Mouse (Mus musculus) embryonic stem cell, embryonic (primary cell): ENCODE data around the gene Ush2a.

Experiments used
- CTCF ChIA-PET, 4 experiments: fragments of 300-600 bp in 2 of 4; fragments of 350-600 bp in 2 of 4; sonication (Branson Sonifier 250); formaldehyde crosslinking; loops; one replicate each; lab custom pipeline; 2022; ENCODE audit warnings: inconsistent platforms in 2 of 4; lab: Charles Lee
- POLR2A ChIA-PET, 4 experiments: fragments of 300-600 bp in 2 of 4; fragments of 350-600 bp in 2 of 4; sonication (Branson Sonifier 250); formaldehyde crosslinking; loops; one replicate each; lab custom pipeline; 2022; ENCODE audit warnings: antibody characterized with exemption in 4 of 4, inconsistent platforms in 1 of 4; lab: Charles Lee

Ush2a gene

DNA sequence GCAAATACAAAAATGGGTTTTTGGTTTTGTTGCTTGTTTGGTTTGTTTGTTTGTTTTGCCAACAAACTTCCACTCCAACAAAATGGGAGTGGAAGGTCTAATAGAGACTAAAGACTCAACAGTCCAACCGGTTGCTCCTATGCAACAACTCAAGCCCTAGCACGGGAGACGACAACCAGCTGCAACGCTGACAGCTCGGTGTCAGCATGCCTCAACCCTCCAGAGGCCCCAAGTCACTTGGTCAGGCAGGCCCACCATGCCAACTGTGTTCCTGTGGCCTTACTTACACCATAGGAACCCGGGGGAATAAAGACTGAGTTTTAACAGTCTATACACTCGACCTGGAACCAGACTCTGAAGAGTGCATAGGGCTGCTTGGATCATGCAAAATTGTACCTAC is 745.0 kb downstream of the Ush2a start:
- POLR2A ChIA-PET, result interaction anchor here (0.6 to 3.4 kb wide), 17 partner anchors 8 to 780 kb away, joined by 3 to 31 read pairs (median 4); no protein-coding TSS in a partner anchor
- CTCF ChIA-PET, result interaction anchor here in 2 of 4 experiments (0.5 to 1.4 kb wide), 3 partner anchors 10 to 92 kb away, joined by 3 to 4 read pairs (median 4); no protein-coding TSS in a partner anchor

DNA sequence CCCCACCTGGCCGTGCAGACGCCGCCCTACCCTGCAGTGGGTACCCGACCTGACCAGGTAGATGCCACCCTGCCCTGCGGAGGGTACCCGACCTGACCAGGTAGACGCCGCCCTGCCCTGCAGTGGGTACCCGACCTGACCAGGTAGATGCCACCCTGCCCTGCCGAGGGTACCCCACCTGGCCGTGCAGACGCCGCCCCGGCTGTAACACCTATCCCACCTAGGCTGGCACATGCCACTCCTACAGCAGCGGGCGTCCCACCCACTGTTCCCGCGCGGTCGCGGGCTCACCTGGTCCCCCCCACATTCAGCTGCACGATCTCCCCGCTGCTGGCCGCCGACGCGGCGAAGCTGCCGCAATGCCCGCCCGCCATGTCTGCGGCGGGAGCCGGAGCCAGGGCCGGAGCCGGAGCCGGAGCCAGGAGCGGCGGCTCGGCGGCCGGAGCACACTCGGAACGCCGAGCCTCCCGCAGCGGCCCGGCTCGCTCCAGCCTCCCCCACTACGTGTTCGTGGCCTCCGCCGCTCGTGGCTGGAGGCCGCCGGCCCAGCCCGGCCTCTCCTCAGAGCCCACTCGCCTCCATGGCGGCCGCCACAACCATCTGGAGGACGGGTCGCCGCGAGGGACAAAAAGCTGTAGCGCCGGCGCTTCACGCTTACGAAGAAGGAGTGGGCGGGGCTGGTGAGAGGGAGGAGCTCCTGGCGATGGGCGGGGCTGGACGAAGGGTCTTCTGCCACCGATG is 745.6 kb downstream of the Ush2a start, which contains the start of gene Kctd3:
Kctd3 (minus strand) TSS at position 603 of the 741 bp plus-strand sequence.
- CTCF ChIA-PET, result interaction anchor here in 3 of 4 experiments (0.7 to 1.4 kb wide), 6 partner anchors 9 to 20 kb away, joined by 3 to 6 read pairs (median 4); no protein-coding TSS in a partner anchor
- POLR2A ChIA-PET, result interaction anchor here (0.6 to 3.4 kb wide), 43 partner anchors 9 to 779 kb away, joined by 3 to 31 read pairs (median 4); no protein-coding TSS in a partner anchor

DNA sequence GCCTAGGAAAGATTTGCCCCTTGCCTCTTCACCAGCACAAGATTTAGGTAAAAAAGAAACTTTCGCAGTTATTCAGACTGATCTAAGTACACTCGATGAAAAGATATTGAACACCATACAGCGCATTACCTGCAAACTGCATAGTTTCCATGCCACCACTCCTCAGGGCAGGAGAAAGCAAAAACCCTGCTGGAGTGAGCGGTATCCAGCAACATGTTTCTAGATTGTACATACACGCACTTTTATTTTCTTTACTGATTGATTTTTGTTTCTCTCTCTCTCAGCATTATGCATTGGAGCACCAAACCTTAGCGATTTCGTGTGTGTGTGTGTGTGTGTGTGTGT is 746.1 kb downstream of the Ush2a start:
- POLR2A ChIA-PET, result interaction anchor here (0.6 to 3.4 kb wide), 43 partner anchors 8 to 779 kb away, joined by 3 to 31 read pairs (median 4); no protein-coding TSS in a partner anchor
- CTCF ChIA-PET, result interaction anchor here in 3 of 4 experiments (0.7 to 1.4 kb wide), 6 partner anchors 9 to 19 kb away, joined by 3 to 6 read pairs (median 4); no protein-coding TSS in a partner anchor

DNA sequence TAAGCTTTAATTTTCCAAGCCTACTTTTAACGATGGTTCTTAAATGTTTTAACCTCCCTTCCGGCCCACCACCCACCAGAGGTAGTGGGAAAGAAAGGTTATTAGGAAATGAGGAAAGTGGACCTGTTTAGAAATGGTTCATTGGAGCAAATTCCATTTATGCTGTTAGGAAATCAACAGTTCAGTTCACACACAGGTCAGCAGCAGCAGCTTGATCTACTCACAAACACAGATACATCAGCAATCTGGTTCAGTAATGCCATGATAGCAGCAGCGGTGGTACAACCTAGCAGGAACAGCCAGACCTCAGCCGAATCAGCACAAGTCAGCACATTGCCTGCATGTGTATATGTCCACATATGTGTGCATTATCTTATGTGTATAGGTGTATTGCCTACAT is 748.8 kb downstream of the Ush2a start:
- ChIA-PET POLR2A (no interaction called here), CTCF (interaction anchor here in 1 of 4 experiments (0.6 kb wide), 1 partner anchor 254 kb away, joined by 3 read pairs; no protein-coding TSS in a partner anchor)

DNA sequence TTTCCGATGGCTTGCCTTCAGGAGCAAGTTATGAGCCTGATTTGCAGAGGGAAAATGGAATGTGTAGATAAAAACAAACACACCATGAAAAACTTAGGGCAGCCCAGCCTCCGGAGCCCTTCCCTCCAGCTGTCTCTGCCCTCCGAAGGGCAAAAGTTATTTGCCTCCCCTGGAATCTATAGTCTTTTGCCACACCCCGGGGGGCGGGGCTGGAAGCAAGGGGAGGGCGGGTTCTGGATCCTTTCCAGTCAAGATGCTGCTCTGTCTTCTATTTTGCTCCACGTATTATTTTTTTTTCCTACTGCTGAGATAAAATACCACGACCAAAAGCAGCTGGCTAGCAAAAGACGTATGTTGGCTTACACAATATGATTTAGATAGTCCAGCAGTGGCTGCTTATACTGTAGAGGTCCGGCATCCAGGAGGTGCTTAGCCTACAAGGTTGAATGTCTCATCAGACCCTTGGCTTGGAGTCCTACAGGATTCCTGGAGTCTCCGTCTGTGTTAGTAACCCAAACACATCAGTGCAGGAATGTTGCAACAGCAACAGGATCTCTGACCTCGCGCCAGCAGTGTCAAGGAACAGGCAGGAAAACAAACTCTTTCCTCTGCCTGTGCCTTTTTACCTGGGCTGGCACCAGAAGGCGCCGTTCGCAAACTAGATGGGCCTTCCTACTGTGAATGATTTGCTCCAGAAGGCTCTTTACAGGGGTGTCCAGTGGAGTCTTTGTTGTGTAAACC is 751.2 kb downstream of the Ush2a start:
- CTCF ChIA-PET, result interaction anchor here in 3 of 4 experiments (0.6 to 2.5 kb wide), 11 partner anchors 9 to 1725 kb away, joined by 3 to 18 read pairs (median 4); no protein-coding TSS in a partner anchor
- POLR2A ChIA-PET, result interaction anchor here in 3 of 4 experiments (0.6 to 5.9 kb wide), 23 partner anchors 9 to 871 kb away, joined by 3 to 126 read pairs (median 5); partner anchors contain the start of gene Cenpf (in 1 of the 3)

DNA sequence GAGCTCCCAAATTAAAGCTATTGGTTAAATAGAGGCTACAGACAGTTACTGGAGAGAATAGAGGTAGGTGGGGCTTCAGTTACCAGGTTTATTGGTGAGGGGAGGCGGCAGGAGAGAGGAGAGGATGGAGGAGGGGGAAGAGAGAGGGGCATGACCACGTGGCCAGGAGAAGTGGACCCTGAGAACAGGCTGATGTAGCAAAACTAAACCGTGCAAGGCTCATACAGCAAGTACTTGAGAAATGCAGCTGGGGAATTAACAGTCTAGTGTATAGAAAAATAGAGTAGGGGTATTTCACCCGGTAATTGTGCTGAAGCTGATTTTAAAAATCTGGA is 751.7 kb downstream of the Ush2a start:
- ChIA-PET POLR2A (interaction anchor here in 3 of 4 experiments (0.6 to 5.9 kb wide), 24 partner anchors 9 to 870 kb away, joined by 3 to 126 read pairs (median 5); partner anchors contain the start of gene Cenpf (in 1 of the 3)), CTCF (interaction anchor here in 3 of 4 experiments (0.6 to 2.5 kb wide), 10 partner anchors 10 to 1725 kb away, joined by 3 to 18 read pairs (median 4); no protein-coding TSS in a partner anchor)
